Mouse (Mus musculus) lung, adult 2 months (tissue): ENCODE measurements at regions not wholly inside any gene's neighbourhood (a gene's known extent, or its start where the extent isn't known, plus 50 kb on each side); places are given as distances from the start of the nearest gene placed in this dataset.

Experiments
- CTCF ChIP-seq: fragments of 200-500 bp; IDR thresholded peaks from 2 replicates; pipeline ENCODE4 v1.5.1; 2011; ENCODE audit warnings: mild to moderate bottlenecking, low read length, control low read depth; ENCODE audit not compliant: insufficient read depth
- POLR2A ChIP-seq: fragments of 200-500 bp; IDR thresholded peaks from 2 replicates; pipeline ENCODE4 v1.6.1; 2011; ENCODE audit warnings: low read depth, mild to moderate bottlenecking, control low read depth, low read length, borderline replicate concordance; ENCODE audit errors: extremely low read depth

GRCm38 (mm10) chr15:90333766-90334165 is 109.7 kb downstream of the Alg10b start:
- no peak for TF ChIP-seq CTCF
- no peak for TF ChIP-seq POLR2A
